Mouse (Mus musculus): ENCODE results near the gene Car12.

The Car12 gene

DNA sequence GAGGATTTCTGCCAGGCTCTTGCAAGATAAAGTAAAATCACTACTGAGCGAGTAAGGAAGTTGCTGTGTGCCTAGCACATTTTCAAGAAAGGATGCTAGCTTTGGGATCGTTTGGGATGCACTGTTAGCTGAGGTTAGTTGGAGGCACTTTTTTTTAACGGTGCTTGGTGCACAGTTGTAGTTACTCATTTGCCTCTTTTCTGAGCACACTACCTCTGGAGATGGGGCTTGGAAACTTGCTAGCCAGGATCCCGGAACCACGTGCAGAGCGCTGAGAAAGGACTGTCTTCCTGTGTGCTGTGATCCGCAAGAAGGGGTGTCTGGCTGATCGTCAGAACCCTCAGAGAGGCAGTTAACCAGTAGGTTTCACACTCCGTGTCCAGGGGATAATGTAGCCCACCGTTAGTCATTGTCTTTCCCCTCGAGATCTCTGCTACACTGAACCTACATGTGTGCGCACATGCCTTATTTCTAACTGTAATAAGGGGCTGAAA is 583 bp downstream of the Car12 start:
- DNase-seq, result peak in 1 of 2 experiments; percentile 55

DNA sequence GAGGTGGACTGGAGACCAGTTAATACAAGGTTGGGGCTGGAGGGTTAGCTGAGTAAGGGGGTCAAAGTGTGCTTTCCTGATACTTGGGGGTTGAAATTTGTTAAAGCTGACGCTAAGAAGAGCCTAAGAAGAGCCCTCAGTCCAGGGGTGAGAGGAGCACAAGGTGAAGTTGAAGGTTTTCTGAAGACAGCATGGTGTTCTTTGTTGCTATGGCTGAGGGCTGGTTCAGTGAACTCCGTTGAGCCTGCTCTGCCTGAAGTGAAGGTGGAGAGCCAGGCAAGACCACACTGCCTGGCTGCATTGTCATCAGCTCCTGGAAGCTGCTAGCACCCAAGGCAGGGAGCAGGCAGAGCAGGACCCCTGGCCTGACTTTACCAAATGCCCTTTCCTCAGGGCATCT is 1.9 kb downstream of the Car12 start:
- DNase-seq, result no peak

DNA sequence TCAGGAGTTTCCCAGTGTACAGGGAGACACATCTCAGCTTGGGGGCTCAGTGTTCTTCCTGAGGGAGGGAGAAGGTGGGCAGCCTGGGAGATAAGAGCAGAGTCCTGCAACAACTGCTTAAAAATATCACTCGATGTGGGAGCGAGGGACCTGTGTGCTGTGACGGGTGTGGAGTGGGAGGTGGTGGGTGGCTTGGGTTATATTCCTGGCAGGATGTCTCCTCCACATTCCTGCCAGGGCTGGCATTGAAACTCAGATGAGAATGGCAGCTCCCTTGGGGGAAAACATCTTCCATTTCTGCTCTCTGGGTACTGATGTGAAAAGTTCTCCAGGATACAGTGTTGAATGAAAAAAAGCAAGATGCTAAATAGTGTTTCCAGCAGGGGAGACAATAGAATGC is 3.0 kb downstream of the Car12 start:
- no peak for DNase-seq

DNA sequence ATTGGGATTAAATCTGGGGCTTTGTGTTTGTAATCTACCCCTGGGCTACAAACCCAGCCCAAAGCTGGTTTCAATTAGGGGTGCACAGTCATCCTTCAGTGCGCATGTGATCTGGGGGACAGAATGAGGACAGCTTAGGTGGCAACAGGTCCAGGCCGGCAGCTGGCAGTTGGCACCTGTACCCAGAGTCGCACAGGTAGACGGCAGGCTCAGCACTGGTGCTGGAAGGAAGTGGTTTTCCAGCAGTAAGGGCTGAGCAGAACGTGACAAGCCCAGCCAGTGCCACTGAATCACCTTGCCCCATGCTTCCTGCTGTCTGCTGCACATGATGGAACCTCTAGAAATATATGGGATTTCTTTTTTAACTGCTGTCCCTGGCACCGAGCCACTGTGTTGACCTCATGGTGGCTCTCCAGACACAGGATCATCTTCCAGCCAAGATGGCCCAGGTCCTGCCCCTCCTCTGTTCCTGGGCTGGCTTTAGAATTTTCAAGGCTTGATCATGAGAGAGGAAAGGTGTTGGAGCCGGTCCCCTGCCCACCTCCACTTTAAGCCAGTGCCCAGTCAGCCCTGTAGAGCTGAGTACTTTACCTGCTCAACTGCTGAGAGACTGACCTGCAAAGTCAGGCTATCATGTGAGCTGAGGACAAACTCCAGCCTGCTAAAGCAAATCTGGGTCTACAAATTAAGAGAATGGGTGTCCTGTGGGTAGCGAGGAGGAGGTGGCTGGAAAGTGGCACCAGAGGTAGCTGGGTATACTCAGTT is 7.4 kb downstream of the Car12 start:
- DNase-seq, result peak; percentile 78 to 79

DNA sequence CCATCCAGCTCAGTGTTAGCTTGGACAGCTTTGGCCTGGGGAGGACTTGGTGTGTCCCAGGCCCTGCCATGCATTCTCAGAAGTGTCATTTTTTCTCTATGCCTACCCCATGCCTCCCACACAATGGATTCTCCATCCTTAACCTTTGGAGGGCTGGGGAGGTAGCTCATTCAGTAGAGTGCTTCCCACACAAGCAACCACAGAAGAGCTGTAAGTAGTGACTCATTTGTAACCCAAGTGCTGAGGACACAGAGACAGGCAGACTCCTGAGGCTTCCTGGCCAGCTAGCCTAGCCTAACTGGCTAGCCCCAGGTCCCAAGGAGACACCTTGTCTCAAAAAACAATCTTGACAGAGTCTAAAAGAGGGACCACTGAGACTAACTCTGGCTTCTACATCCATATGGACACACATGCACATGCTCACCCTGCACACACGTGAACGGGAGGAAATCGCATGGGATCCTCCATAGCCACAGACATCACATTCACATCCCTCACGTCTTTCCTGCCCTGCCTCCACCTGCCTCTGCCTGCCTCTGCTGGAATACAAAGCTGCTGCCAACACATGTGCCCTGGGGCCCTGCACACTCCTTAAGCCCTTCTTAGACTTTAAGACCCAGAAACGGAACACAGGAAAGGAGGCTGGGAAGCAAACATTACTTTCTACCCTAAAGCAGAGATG is 8.8 kb downstream of the Car12 start:
- DNase-seq, result no peak

DNA sequence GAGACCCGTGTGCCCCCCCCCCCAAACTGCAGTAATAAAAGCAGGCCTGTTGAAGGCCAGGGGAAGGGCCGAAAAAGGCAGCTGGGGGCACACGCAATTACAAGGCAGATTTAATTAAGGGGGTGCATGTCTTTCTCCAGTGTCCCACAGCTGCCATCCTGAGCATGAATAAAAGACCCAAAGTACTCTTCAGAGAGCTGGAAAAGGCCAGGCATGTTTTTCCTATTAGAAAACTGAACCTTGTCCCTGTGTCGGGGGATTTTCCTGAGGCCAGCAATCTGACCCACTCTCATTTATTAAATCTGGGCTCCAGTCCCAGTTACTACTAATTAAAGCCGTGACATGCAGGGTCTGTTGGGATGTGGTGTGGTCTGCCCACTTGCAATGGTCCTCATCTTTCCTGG is 9.4 kb downstream of the Car12 start:
- DNase-seq, result peak in 1 of 2 experiments; percentile 52

DNA sequence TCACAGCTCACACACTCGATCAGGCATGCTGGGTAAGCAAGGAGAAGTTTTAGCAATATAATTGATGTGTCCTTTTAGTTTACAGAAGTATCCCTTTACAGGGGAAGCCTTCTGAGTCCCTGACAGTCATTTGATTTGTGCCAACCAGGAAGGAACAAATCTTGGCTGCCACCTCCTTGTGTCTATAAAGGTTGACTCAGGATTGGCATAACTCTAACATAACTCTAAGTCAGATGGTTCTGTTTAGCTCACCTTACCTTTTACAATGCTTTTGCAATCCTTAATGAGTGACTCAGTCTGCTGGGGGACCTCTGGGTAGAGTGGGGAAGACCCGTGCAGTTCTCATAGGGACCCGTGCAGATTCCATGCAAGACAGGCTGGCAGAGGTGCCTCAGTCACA is 12.1 kb downstream of the Car12 start:
- DNase-seq, result no peak

DNA sequence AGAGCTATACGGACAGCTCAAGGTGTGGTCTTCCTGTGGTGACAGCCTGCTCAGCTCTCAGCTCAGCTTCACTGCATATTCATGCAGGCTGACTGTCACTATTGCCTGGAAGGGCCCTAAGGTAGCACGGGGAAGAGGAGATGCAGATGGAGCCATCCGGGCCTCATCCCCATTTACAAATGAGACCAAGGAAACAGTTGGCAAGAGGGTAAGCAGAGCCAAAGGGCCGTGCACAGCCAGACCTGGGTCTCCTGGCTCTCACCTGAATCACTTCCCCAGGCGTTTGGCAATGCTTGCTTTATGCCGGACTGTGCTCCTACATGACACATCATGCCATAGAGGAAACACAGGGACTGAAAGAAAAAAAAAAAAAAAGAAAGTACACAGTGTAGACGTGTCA is 13.8 kb downstream of the Car12 start:
- no peak for DNase-seq

DNA sequence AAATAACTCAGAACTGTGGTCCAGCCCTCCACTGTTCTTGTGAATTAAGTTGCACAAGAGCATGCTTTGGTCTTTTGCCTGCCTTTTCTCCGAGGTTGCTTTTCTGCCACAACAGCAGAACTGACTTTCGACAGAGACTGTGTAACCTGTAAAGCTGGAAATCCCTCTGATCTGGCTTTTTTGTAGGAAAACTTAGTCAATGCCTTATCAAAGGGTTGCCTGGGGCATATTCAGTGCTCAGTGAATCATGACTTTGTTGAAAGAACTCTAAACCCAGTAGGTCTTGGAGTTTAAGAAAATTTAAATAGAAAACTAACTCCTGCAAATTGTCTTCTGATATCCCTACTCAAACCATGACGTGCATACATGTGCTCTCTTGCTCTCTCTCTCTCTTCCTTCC is 17.1 kb downstream of the Car12 start:
- DNase-seq, result no peak

DNA sequence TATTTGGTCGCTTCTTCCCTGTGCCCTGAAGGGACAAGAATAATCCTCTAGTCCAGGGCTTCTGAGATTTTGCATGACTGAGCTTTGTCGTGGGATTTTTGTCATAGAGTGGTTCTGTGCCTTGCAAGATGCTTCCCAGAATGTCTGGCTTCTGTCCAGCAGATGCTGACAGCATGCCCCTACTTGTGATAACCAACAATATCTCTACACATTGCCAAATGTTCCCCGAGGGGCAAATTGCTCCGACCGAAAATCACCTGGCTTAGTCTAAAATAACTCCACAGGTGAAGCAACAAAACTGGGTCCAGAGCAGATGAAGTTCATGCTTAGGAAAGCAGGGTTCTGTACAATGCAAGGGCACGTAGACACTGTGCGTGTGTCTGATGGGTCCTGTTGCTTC is 17.8 kb downstream of the Car12 start:
- no peak for DNase-seq

DNA sequence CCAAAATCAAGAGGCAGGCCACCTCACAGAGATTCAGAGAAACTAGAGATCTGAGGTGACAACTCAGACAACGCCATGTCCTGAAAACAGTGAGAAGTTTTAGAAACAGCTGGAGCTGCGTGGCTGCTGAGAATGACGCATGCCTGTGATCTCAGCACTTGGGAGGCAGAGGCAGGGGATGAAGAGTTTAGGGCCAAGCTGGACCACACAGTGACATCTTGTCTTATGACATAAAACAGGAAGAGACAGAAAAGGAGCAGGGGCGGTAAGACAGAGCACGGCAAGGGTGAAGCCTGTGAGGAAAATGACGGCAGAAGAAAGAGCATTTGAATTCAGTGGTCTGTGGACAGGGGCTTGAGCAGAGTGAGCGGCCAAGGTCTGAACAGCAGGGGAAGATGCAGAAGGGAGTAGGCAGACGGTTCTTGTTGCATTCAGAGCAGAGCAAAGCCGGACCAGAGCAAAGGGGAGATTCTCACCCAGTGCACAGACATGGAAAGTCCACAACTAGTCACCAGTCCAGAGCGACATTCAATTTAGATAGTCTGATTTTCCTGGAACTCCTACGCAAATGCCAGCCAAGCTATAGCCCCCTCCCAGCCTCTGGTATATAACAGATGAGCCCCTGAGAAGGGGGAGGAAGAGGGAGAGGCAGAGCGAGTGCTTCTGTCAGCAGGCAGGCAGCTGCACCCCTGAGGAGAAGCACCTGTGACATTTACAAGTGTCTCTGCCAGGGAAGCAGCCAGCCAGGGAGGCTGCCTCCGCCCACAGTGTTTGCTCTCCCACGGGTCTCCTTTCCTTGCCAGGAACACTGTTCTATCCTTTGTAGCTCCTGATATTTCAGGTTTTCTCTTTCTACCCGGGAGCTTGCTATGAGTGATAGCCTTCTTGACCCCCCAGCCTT is 19.6 kb downstream of the Car12 start:
- peak; percentile 57 to 69 for DNase-seq

DNA sequence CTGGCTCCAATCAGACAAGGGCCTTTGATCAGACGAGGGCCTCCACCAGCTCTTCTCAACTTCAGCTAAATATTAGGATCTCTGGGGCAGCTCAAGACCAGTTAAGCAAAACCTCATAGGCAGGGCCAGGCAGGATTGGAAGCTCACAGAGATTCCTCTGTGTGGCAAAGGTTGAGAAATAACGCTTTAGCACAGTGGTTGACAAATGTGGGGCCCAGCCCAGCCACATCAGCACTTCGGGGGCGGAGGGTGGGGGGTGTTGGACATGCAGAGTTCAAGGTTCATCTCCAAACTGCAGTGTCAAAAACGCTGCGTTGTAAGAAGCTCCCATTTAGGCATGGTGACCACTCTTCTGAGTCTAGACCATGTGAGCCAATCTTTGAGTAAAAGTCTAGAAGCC is 21.1 kb downstream of the Car12 start:
- DNase-seq, result peak; percentile 60 to 63

DNA sequence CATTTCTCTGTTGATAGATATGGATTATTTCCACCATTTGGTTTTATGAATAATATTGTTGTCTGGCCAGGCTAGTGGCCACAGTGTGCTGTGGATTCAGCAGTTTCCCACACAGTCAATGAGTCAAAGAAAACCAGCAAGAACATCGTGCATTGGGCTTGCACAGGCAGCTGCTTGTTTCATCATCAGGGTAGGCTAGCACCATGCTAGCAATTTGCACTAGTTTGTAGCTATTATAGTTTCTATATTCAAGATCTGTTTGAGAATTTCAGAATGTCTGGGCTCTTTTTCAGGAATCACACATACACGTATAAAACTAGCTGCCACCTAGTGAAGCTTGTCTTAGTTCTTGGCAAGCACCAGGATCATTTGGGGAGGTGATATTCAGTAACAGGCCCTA is 21.6 kb downstream of the Car12 start:
- no peak for DNase-seq

DNA sequence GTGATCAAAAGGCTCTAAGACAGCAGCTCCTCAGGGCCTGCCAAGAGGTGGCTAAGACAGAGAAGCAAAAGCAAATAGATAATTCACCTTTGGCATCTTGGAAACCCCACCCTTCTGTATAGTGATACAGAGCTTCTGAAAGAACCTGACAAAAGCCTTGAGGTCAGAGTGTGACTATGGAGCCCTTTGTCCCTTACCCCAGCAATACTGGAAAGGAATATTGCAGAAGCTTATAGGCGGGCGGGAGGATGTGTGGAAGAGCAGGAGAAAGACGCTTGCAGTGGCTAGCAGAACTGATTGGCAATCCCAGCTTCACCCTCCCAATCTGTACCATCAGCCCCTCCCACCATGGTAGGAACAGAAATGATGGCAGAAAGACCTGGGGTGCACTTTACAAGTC is 22.5 kb downstream of the Car12 start:
- DNase-seq, result no peak

DNA sequence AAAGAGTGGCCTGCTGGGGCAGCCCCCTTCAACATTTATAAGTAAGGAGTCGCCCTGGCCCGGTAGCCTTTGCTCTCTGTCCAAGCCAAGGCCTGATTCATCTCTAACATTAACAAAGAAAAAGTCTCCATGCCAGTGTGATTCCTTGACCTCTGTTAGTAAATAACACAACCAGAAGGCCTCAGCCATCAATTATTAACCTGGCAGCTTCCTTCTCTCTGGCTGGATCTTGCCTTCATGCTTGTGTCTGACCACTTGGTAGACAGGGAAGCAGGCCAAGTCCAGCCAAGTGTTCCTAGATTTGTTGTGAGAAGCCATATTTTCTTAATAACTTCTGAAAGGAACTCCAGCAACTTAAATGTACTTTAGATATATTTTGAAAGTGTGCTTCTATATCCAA is 23.1 kb downstream of the Car12 start:
- peak; percentile 88 to 95 for DNase-seq

DNA sequence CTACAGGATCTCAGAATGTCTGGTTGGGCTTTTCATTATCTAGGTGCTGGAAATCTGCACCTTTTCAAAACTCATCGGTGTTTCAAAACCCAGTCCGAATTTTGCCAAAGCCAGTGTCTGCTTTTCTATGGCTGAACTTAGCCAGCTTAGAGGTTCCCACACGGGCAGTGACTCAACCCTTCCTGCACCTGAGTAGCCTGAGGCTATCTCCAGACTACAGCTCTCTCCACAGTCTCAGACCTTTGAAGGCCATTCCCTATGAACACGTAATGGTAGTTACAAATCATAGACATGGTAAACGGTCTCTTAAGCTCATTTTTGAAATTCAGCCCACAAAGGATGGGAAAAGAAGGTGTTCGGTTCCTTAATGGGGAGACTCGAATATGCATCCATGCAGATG is 26.0 kb downstream of the Car12 start:
- no peak for DNase-seq

DNA sequence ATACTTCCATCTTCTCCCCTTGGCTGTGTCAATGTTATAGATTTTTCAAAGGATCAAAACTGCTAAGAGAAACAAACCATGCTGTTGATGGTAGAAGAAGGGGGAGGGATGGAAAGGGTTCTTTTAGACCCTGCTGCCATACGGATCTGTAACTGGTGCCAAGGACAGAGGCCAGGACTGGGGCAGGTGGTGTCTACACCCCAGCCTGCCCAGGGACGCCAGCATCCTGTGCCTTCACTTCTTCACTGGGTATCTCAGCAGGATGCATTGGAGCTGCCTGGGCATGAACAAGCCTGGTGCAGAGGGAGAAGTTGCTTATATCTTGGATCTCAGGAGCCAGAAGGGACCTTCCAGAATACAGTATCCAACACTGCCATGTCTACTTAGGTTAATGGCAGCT is 31.0 kb downstream of the Car12 start:
- DNase-seq, result no peak

DNA sequence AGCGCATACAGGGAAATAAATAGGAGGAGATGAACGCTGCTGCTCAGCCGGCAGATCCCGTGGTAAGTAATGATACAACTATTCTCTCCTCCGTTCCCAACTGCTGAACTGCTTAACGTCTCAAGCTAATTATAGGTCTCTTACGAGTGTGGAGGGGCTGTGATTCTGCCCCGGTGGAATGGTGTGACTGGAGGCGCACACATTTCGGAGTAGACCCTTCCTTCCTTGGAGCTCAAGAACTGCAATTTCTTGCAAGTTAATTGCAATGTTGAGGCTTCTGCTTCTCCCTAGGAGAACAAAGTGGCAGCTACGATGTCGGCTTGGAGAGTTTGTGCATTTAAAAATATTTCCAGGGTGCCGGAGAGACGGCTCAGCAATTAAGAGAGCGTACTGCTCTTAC is 34.9 kb downstream of the Car12 start:
- no peak for DNase-seq

DNA sequence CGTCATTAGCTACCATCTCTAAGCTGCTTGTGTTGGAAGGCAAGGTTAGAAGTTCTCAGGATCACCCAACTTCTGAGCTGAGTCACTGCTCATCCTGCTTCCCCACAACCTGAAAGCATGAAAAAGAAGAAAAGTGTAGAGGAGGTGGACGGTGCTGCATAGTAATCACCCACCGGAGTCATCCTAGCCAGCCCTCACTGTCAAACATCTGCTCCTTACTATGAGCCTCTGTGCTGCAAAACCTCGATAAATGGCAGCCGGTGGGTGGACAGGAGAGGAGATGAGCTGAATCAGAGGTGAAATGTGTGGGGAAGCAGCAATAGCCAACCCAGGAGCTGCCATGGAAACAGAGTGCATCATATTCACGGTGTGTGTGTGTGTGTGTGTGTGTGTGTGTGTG is 39.4 kb downstream of the Car12 start:
- no peak for DNase-seq

DNA sequence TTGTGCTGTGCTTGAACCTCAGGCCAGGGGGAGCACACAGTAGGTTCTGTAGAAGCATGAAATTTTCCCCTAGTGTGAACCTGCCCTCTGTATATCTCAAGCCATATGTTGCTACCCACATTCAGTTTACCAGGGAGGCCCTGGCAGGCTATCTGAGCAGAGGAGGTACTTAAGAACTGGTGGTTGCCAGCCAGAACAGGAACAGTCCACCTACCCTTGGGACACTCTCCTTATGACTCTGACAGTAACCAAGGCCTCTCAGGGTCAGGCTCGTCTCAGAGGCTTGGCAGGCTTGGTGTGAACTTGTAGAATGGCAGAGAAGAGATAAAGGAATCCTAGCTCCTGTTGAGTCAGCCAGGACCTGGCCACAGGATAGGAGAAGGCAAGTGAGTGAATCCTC is 47.5 kb downstream of the Car12 start:
- DNase-seq, result peak in 1 of 2 experiments; percentile 45

DNA sequence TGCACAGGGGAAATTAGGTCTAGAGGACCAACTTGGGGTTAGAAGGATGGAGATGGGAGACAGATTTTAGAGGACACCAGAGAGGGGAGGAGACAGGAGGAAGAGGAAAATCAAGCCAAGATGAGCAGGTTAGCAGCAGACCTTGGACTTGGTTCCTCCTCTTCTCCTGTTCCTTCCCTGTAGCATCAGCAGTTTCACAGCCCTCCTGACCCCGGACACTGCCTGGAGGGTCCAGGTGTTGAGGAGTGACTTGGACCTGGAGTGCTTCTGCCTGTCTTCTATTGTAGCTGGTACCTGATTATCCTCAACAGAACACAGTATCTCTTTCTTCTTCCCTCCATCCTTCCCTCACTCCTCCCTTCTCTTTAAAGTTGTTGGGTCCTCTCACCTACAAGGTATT is 55.2 kb downstream of the Car12 start:
- DNase-seq, result peak; percentile 57 to 69

DNA sequence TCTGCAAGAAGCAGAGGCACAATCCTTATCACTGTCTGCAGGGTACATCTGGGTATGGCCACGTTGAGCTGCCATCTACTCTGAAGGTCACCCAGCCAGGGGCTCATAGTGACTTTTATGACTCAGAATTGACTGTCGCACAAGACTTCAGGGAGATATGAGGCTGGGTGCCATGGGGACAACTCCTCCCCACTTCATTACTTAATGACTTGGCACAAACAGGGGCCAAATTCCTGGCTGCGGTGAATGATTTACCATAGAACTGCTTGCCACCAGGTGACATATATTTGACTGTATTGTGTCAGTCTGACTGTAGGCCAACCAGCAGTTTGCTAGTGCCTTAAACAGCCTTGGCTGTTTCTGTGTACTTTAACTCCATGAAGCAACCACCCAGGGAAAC is 55.8 kb downstream of the Car12 start:
- DNase-seq, result peak; percentile 88 to 93

DNA sequence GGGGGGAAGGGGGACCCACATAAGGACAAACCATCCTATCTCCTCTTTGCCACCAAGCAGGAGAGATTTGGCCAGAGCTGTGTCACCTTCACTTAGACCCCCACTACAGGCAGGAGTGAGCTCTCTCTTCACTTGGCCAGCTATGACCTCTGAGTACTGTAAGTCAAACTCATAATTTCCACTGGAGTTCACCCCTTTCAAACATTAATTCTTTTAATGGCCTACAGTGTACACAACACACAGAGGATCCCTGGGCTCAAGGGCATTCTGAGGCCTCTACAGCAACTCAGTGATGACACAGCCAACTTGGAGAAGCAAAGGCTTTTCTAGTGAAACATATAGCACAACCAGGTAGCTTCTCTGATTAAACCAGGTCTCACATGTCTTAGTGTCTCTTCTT is 57.2 kb downstream of the Car12 start:
- DNase-seq, result peak; percentile 53 to 77
